Mouse (Mus musculus) hematopoietic multipotent progenitor cell, adult 10-12 weeks (in vitro differentiated cells): ENCODE results near the gene Mgat4a. TPM values are rescaled to one million over a fixed set of nuclear protein-coding genes. Genes with fewer than 3 reads are reported as not detected.

Experiments used
- polyA plus RNA-seq: library from polyadenylated mRNA; stranded (reverse); fragments of >175 nt; gene quantifications from 2 replicates; pipeline ENCODE4 v1.2.3, GENCODE M21; 2012; ENCODE audit warnings: low replicate concordance

The Mgat4a gene
- polyA plus RNA-seq = 2.0 and 5.5 TPM in 2 replicates

DNA sequence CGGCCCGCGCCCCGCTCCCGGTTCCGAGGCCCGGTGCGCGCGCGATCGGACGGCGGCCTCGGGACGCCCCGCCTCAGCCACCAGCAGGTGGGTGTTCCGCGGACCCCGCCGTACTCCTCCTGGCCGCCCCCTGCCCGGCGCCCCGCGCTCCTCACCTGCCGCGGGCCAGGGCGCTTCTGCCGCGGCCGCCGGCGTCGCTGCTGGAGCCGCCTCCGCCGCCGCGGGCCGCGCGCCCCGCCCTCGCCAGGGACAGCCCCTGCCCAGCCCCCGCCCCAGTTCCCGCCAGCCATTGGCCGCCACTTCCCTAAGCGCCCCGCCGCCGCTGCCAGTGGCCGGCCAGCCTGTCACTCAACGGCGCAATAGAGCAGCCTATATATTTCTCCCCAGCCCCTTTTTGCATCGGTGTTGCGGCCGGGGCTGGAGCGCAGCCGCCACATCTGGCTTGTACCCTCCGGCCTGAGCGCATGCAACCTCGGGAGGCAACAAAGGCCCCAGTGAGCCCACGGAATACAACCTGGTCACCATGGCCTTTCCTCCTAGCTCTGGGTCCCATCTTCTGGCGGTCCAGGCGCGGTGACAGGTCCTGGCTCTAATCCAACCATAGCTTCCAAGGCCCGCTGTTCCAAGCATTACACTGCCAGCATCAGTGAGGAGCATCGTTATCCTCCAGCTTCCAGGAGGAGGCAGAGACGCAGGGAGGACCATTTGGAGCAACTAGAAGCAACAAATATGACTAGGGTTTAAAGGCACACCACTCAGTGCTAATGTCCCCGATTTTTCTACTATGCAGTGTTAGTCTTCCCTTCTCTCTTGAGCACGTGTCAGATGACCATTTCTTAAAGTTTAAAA is at the start of gene Mgat4a:
TSS of gene Mgat4a (minus strand) at position 207 of the 849 bp plus-strand sequence.

DNA sequence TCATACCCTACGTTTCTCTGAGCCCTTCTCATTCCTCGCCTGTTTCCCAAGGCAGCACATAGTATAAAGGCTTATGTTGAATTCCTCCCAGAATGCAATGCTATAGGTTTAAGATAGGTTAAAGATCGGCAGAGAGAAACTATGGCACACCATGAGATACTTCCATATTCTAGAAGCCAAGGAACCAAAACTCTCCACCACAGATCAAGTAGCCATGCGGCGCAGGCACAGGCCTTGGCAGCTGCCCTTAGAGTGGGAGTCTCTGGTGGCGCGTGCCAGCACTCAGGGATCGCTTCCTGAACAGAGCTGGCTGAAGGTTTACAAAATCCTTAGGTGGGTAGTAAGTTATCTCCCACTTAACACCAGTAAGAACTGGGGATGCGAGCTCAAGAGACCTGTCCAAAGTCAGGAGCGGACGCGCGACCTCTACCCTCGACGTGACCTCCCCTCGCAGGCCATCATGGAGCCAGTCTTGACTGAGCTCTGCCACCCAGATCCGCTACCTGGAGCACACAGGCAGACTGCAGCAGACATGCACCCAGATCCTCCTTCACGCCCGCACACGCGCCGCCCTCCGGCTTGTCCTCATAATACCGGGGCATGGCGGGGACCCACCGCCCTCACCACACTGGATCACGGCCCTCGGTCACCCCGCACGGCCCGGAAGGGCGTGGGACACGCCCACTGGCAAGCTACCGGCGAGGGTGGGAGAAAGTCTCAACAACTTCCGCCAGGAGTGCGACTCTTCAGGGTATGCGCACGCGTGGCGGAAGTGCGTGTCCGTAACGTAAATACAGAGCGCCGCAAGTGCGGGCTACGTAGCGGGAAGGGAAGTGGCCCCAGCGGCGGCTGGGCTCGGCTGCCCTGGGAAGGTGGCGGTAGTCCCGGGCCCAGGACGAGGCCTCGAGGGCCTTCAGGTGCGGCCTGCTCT is 111.2 kb downstream of the Mgat4a start, which contains the start of the genes Coa5 and Unc50:
TSS of gene Coa5 (minus strand) at position 738 of the 931 bp plus-strand sequence.
TSS of gene Unc50 (plus strand) at position 774 of the 931 bp plus-strand sequence.

Other genes starting within 250 kb of the Mgat4a start
- 15.7 and 55.5 TPM in 2 replicates for gene Inpp4a, start 241.2 kb downstream of the Mgat4a start, polyA plus RNA-seq
- gene Coa5, start 110.9 kb downstream of the Mgat4a start, polyA plus RNA-seq = 9.3 and 12.0 TPM in 2 replicates
- gene Unc50, start 110.9 kb downstream of the Mgat4a start, polyA plus RNA-seq = 36.7 and 57.6 TPM in 2 replicates
- gene 2010300C02Rik, start 179.1 kb upstream of the Mgat4a start, polyA plus RNA-seq = 0.54 and 1.5 TPM in 2 replicates